Mouse (Mus musculus): ENCODE measurements around the gene Sec24d.

The Sec24d gene

GRCm38 (mm10) chr3:123301521-123301920 is 34.3 kb downstream of the Sec24d start:
- no peak for DNase-seq

DNA sequence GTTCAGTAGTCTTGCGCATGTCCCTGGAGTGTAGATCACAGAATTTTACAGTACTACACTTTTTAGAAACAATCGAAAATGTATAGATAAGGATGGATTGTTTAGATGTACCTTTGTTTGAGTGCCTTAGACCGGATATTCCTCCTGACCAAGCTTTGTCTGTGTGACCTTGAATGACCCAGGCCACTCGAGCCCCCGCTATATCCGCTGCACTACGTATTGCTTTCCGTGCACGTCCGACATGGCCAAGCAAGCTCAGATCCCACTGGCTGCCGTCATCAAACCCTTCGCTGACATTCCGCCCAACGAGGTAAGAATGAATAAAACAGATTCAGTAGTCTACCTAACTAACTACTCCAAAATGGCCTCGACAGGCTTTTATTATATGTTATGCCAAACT is 38.4 kb downstream of the Sec24d start:
- no peak for DNase-seq

GRCm38 (mm10) chr3:123307446-123307845 is 40.2 kb downstream of the Sec24d start:
- DNase-seq: no peak

- no peak for DNase-seq
These were observed 41.9 kb downstream of the Sec24d start for GRCm38 (mm10) chr3:123309141-123309540.

DNA sequence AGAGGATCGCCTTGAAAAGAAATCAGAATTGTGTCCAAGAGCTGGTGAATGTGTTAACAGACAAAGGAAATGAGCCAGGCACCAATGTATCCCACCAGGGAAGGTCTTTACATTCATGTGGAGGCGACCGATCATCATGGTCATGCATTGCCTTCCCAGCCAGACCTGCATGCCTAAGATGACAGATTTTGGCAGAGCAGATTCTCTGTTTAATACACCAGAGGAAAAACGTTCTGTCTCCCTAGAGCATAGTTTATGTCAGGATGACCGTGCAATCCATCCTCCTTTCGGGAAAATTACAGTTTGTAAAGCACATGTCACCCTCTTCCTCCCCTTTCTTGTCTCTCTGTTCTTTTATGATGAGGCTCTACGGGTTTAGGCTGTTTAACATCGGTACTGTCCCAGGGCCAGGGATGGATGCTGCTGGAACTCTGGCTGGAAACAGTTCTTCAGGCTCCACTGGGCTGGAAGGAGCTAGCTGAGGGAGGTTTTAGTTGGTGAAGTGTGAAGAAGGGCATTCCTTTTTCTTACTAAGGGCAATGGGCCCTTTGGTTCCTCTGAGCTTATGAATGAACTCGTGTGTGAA is 45.3 kb downstream of the Sec24d start:
- no peak for DNase-seq

DNA sequence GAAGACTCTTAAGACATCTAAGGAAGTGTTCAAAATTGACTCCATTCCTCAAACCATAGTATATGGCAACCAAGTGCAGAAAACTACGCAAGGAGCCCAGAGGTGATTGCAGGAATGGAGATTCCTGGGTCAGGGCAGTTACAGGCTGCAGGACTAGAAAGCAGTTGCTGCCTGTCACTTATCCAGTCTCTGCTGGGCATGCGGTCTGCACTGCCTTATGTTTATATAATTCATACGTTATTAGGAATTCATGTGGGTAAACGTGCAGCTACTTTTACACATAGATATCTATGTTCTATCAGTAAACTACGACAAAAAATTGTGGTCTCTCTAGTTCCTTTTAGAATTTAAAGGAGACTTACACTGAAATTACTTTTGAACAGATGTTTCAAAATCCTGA is 46.2 kb downstream of the Sec24d start:
- no peak for DNase-seq

DNA sequence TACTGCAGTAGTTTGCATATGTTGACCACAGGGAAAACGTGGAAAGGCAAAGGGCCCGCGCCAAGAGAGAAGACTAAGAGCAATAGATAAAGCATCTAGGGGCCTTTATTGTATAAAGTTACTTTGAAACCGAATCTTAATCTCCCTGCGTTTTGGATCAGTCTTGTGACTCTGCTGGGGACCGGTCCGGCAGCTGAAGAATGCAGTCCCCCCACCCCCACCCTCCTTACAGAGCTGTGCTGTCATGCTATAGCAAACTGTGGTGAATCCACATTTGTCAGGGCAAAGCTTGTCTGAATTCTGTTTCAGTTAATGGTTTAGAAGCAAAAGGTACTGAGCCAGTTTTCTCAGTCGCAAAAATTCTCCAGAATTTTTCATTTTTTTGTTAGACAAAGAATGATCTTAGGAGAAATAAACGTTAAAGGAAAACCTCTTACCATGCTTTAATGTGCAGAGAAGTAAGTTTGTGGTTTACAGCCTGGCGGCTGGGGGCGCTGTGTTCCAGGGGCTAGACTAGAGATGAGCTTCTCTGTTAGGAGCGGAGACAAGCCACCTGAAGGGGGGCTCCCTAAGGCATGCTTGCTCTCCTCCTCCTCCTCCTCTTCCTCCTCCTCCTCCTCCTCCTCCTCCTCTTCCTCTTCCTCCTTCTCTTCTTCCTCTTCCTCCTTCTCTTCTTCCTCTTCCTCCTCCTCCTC is 46.8 kb downstream of the Sec24d start:
- no peak for DNase-seq

GRCm38 (mm10) chr3:123316066-123316465 is 48.8 kb downstream of the Sec24d start:
- DNase-seq: no peak

- no peak for DNase-seq
These were observed 49.8 kb downstream of the Sec24d start for GRCm38 (mm10) chr3:123317081-123317480.

DNA sequence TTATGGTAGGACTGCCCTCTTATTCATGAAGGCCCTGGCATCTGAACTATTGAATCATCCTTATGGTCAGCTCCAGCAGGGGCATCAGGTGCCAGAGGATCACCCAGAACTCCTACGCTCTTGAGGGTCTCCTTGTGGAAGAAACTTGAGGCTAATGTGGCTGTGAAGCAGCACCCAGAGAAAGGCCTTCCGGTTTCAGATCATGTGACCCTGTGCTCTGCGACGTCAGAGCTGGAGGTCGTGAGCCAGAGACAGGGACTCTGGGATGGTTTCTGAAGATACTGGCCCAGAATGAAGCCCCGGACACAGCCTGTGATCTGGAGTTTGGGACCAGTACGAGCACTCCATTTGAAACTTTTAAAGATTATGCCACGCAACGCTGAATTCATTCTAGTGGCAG is 53.1 kb downstream of the Sec24d start:
- no peak for DNase-seq

DNA sequence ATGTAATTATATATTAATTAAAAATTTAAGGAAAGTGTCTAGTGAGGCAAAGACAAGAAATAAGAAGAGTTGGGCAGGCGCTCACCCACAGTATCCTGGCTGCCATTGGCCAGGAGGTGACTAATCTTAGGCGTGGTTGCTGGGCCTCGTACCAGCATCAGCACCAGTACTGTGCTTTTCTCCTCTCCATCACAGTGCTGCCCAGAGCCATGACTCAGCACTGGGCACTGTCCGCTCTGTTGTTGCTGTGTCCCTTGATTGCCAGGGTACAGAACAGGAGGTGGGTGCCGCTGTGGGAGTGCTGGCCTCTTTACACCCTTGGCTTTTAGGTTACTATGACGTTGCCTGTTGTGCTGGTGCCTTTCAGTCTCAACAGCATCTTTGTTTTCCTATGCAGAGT is 54.4 kb downstream of the Sec24d start:
- DNase-seq: peak; percentile 21

GRCm38 (mm10) chr3:123322147-123322546 is 54.9 kb downstream of the Sec24d start:
- peak; percentile 73 for DNase-seq

DNA sequence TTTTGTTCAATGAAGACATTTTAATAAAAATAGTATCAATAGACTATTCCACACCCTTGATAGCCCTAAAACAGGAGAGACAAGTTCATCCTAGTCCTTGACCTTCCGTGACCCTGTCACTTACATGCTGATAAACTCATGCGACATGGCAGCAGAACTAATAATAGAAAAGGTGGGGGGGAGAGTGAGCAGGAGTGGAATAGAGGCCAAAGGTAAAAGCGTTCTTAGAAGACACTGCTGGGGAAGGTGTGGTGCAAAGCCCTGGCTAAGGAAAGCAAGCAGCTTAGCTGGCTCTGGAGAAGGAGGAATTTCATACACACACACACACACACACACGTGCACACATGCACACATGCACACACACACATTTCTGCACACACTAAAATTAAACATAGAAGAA is 57.1 kb downstream of the Sec24d start:
- no peak for DNase-seq

GRCm38 (mm10) chr3:123329251-123329650 is 62.0 kb downstream of the Sec24d start:
- DNase-seq: peak; percentile 81

- DNase-seq: no peak
These were observed 63.0 kb downstream of the Sec24d start for GRCm38 (mm10) chr3:123330221-123330620.

DNA sequence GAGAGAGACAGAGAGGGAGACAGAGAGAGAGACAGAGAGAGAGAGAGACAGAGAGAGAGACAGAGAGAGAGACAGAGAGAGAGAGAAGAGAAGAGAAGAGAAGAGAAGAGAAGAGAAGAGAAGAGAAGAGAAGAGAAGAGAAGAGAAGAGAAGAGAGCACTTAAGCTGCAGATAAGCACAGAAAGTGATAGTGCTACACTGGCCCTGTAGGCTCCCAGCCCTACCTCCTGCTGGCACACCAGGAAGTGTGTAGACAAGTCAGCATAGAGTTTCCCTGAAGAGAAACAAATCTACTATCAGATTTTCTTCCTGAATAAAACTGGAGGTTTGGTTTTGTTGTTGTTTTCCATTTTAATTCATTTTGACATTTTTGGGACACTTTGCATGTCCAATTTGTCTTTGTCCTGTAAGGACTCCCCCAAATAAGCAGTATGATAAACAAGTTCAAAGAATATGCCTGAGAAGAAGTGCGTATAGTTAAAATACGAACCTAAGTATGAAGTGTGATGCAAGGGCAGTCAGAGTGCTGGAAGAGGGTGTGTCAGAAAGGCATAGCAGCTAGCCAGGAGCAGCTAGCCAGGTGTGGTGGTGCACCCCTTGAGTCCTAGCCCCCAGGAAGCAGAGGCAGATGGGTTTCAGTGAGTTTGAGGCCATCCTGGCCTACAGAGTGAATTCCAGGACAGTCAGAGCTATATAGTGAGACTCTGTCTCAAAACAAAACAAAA is 65.2 kb downstream of the Sec24d start:
- DNase-seq: no peak

DNA sequence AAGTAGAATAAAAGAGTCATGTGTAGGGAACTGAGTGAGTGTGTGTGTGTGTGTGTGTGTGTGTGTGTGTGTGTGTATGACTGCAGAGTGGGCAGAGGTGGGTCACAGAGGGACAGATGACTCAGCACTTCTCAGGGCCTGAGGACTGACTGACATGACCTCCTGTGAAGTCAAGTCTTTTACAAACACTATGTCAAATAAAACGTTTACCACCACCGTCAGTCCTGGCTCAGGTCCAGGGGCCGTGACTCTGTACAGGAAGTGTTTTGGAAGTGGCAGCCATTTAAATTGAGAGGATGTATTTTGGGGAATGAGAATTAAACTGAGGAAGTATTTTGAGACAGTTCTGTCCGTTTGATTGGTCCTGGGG is 65.8 kb downstream of the Sec24d start:
- peak; percentile 76 for DNase-seq

DNA sequence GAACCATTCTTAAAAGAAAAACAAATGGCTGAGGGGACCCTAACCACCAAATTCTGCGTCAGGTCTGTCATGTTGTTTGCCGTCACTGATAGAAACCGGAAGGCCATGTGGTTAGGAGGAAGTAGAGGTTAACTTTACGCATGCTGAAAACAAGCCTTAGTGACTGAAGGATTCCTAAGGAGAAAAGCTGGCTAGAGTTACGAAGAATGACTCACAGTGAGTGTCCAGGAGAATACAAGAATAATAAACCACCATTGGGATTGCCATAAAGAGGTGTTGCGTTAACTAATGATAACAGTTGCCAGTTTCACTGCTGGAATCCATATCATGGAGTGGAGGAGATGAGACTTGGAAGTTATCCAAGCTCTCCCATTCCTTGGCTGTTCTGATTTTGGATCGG is 67.7 kb downstream of the Sec24d start:
- peak; percentile 3 for DNase-seq

DNA sequence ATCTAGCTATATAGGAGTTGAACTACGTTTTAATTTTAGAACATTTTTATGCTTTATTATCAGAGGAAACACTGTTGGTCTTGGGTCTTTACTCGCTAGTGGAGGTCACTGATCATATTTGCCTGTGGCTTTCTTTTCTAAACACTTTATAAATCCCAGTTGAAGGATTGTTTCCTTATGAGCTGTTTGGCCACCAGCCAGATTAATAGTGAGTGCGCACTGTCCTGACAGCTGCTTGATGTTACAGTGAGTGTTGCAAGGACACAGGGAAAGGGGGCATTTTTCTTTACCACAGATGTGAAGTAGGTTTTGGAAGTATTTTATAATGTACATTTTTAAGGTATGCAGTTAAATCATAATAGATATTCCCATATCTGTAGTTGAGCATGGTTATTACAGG is 68.2 kb downstream of the Sec24d start:
- DNase-seq: peak; percentile 66

GRCm38 (mm10) chr3:123336455-123336854 is 69.2 kb downstream of the Sec24d start:
- no peak for DNase-seq

- DNase-seq: no peak
These were observed 69.7 kb downstream of the Sec24d start for GRCm38 (mm10) chr3:123336951-123337350.

GRCm38 (mm10) chr3:123337853-123338252 is 70.6 kb downstream of the Sec24d start:
- DNase-seq: no peak

DNA sequence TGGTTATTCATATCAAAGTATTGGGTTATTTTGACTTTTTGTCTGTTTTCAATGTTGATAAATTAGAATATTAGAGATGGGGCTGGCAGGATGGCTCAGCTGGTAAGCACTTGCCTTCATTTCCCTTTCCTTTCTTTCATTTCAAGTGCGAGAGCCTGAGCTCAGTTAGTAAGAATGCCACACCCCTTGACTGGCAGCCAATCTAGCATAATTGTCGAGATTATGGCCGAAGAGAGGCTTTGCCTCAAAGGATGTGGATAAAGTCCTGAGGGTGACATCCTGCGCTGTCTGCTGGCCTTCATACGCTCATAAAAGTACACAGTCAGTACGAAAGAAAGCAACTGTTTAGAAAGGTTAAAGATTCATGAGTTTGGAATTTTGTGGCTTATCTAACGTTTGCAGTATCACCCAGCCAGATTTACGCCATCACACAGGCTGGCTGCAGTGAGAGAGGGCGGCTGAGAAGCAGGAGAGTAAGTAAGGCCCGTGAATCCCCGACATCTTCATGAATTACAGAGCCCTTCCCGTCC is 71.5 kb downstream of the Sec24d start:
- DNase-seq: peak; percentile 43

DNA sequence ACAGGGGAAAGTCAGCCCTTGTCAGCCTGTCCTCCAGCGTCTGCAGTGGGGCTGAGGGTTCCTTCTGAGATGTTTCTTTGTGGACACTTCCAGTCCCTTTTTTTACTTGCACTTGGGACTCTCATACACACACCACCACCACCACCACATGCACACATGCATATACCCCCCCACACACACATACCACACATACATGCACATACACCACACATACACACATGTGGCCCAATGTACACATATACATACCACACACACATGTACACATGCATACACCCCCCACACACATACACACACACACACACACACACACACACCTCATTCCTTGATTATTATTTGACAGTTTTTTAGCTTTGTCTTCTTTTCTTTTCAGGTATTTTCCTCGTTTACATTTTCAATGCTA is 73.8 kb downstream of the Sec24d start:
- DNase-seq: no peak
